Mouse (Mus musculus): ENCODE data around the gene B3gat2. TPM values are rescaled to one million over a fixed set of nuclear protein-coding genes. Genes with fewer than 3 reads are reported as not detected.
A peak's percentile ranks its signal among the peaks of the same experiment; 100 is the strongest.

The B3gat2 gene
- polyA plus RNA-seq, 1 experiment from 2014 or later = 0.55 TPM

GRCm38 (mm10) chr1:23762782-23763630 lies 1.5 kb downstream of the B3gat2 start:
- peak; percentile 84 for ATAC-seq (ENCODE audit: insufficient number of reproducible peaks, insufficient read depth, low FRiP score, low TSS enrichment, low read depth)
- 1% methylated on average over 64 of the region's 65 CpGs for WGBS
- Histone ChIP-seq H3K9me3 (no peaks in the 10 kb centered on the region), H3K27me3 (peaks cover 61% of the 10 kb centered on the region), H3K4me3 (replicated peaks) (peak overlapping the region; percentile 53), H3K27ac (no peak overlapping the region), H3K4me2 (peak overlapping the region; percentile 96), H3K4me1 (replicated peaks) (peaks cover 30% of the 10 kb centered on the region), H3K36me3 (no peaks in the 10 kb centered on the region), H3K9ac (replicated peaks) (peak overlapping the region; percentile 27; the same call in 1 of the 2 replicates)

GRCm38 (mm10) chr1:23763726-23764125 lies 2.2 kb downstream of the B3gat2 start:
- peaks cover 30% of the 10 kb centered on the region for H3K4me1 ChIP-seq (replicated peaks)
- no peak overlapping the region for H3K27ac ChIP-seq
- H3K27me3 ChIP-seq = peaks cover 59% of the 10 kb centered on the region
- whole genome bisulfite sequencing = 4% methylated on average over 7 of the region's 7 CpGs
- peak; percentile 32; the same call in 1 of the 2 replicates for ATAC-seq (ENCODE audit: insufficient number of reproducible peaks, insufficient read depth, low FRiP score, low TSS enrichment, low read depth)
- H3K4me3 ChIP-seq (replicated peaks) = peak overlapping the region; percentile 53; the same call in 1 of the 2 replicates
- no peak overlapping the region for H3K9ac ChIP-seq (replicated peaks)
- H3K9me3 ChIP-seq = no peaks in the 10 kb centered on the region
- H3K36me3 ChIP-seq = no peaks in the 10 kb centered on the region
- H3K4me2 ChIP-seq = peak overlapping the region; percentile 96

GRCm38 (mm10) chr1:23764710-23765109 lies 3.2 kb downstream of the B3gat2 start:
- 68% methylated on average over 4 of the region's 4 CpGs for WGBS
- Histone ChIP-seq H3K4me2 (no peak overlapping the region), H3K27me3 (peaks cover 52% of the 10 kb centered on the region), H3K9ac (replicated peaks) (no peak overlapping the region), H3K27ac (no peak overlapping the region), H3K4me1 (replicated peaks) (peaks cover 30% of the 10 kb centered on the region), H3K4me3 (replicated peaks) (no peak overlapping the region), H3K9me3 (no peaks in the 10 kb centered on the region), H3K36me3 (no peaks in the 10 kb centered on the region)
- no peak for ATAC-seq (ENCODE audit: insufficient number of reproducible peaks, insufficient read depth, low FRiP score, low TSS enrichment, low read depth)

- ATAC-seq (ENCODE audit: insufficient number of reproducible peaks, insufficient read depth, low FRiP score, low TSS enrichment, low read depth) = no peak
- no peaks in the 10 kb centered on the region for H3K27me3 ChIP-seq
- H3K4me3 ChIP-seq (replicated peaks) = no peak overlapping the region
- H3K4me1 ChIP-seq (replicated peaks) = no peaks in the 10 kb centered on the region
- H3K9ac ChIP-seq (replicated peaks) = no peak overlapping the region
- H3K27ac ChIP-seq = no peak overlapping the region
- 63% methylated on average over 3 of the region's 3 CpGs for WGBS
- no peak overlapping the region for H3K4me2 ChIP-seq
- H3K36me3 ChIP-seq = no peaks in the 10 kb centered on the region
- no peaks in the 10 kb centered on the region for H3K9me3 ChIP-seq
Observed at GRCm38 (mm10) chr1:23773039-23773438, 11.5 kb downstream of the B3gat2 start.

- H3K4me3 ChIP-seq (replicated peaks) = no peak overlapping the region
- ATAC-seq (ENCODE audit: insufficient number of reproducible peaks, insufficient read depth, low FRiP score, low TSS enrichment, low read depth) = peak; percentile 52; the same call in 1 of the 2 replicates
- 0 out of 2 replicates have a peak, but pooled peaks cover 7% of the 10 kb centered on the region for H3K27me3 ChIP-seq
- no peak overlapping the region for H3K27ac ChIP-seq
- H3K36me3 ChIP-seq = no peaks in the 10 kb centered on the region
- no peak overlapping the region for H3K4me2 ChIP-seq
- 45% methylated on average over 11 of the region's 11 CpGs for WGBS
- no peaks in the 10 kb centered on the region for H3K4me1 ChIP-seq (replicated peaks)
- H3K9ac ChIP-seq (replicated peaks) = no peak overlapping the region
- H3K9me3 ChIP-seq = no peaks in the 10 kb centered on the region
Observed at GRCm38 (mm10) chr1:23792737-23793533, 31.4 kb downstream of the B3gat2 start.

- 85% methylated on average over 9 of the region's 9 CpGs for WGBS
- Histone ChIP-seq H3K27me3 (0 out of 2 replicates have a peak, but pooled peaks cover 7% of the 10 kb centered on the region), H3K9ac (replicated peaks) (no peak overlapping the region), H3K36me3 (no peaks in the 10 kb centered on the region), H3K27ac (no peak overlapping the region), H3K4me2 (no peak overlapping the region), H3K4me3 (replicated peaks) (no peak overlapping the region), H3K4me1 (replicated peaks) (no peaks in the 10 kb centered on the region), H3K9me3 (no peaks in the 10 kb centered on the region)
- ATAC-seq (ENCODE audit: insufficient number of reproducible peaks, insufficient read depth, low FRiP score, low TSS enrichment, low read depth) = no peak
Observed at GRCm38 (mm10) chr1:23798306-23798705, 36.8 kb downstream of the B3gat2 start.

GRCm38 (mm10) chr1:23821615-23822014 lies 60.1 kb downstream of the B3gat2 start:
- Histone ChIP-seq H3K4me1 (replicated peaks) (no peaks in the 10 kb centered on the region), H3K4me2 (no peak overlapping the region), H3K36me3 (no peaks in the 10 kb centered on the region), H3K9me3 (no peaks in the 10 kb centered on the region), H3K4me3 (replicated peaks) (no peak overlapping the region), H3K27ac (no peak overlapping the region), H3K27me3 (no peaks in the 10 kb centered on the region), H3K9ac (replicated peaks) (no peak overlapping the region)
- 60% methylated on average over 5 of the region's 5 CpGs for WGBS
- ATAC-seq (ENCODE audit: insufficient number of reproducible peaks, insufficient read depth, low FRiP score, low TSS enrichment, low read depth) = no peak

- no peaks in the 10 kb centered on the region for H3K27me3 ChIP-seq
- H3K4me3 ChIP-seq (replicated peaks) = no peak overlapping the region
- no peak overlapping the region for H3K27ac ChIP-seq
- no peaks in the 10 kb centered on the region for H3K4me1 ChIP-seq (replicated peaks)
- no peaks in the 10 kb centered on the region for H3K9me3 ChIP-seq
- peak; percentile 61 for ATAC-seq (ENCODE audit: insufficient number of reproducible peaks, insufficient read depth, low FRiP score, low TSS enrichment, low read depth)
- no peak overlapping the region for H3K9ac ChIP-seq (replicated peaks)
- H3K4me2 ChIP-seq = no peak overlapping the region
- H3K36me3 ChIP-seq = no peaks in the 10 kb centered on the region
- WGBS = 44% methylated on average over 13 of the region's 13 CpGs
Observed at GRCm38 (mm10) chr1:23826887-23827758, 65.6 kb downstream of the B3gat2 start.

GRCm38 (mm10) chr1:23834246-23834645 lies 72.7 kb downstream of the B3gat2 start:
- no peak for ATAC-seq (ENCODE audit: insufficient number of reproducible peaks, insufficient read depth, low FRiP score, low TSS enrichment, low read depth)
- no peak overlapping the region for H3K4me2 ChIP-seq

GRCm38 (mm10) chr1:23834819-23835218 lies 73.3 kb downstream of the B3gat2 start:
- no peak overlapping the region for H3K4me2 ChIP-seq
- H3K9me3 ChIP-seq = no peaks in the 10 kb centered on the region
- no peak overlapping the region for H3K27ac ChIP-seq
- no peak for ATAC-seq (ENCODE audit: insufficient number of reproducible peaks, insufficient read depth, low FRiP score, low TSS enrichment, low read depth)
- no peaks in the 10 kb centered on the region for H3K36me3 ChIP-seq
- H3K4me1 ChIP-seq (replicated peaks) = no peaks in the 10 kb centered on the region
- 62% methylated on average over 9 of the region's 9 CpGs for WGBS
- no peak overlapping the region for H3K9ac ChIP-seq (replicated peaks)
- no peak overlapping the region for H3K4me3 ChIP-seq (replicated peaks)
- H3K27me3 ChIP-seq = no peaks in the 10 kb centered on the region

More at GRCm38 (mm10) chr1:23834246-23834645, 72.7 kb downstream of the B3gat2 start:
- Histone ChIP-seq H3K27ac (no peak overlapping the region), H3K4me1 (replicated peaks) (no peaks in the 10 kb centered on the region), H3K27me3 (no peaks in the 10 kb centered on the region), H3K4me3 (replicated peaks) (no peak overlapping the region), H3K36me3 (no peaks in the 10 kb centered on the region), H3K9me3 (no peaks in the 10 kb centered on the region), H3K9ac (replicated peaks) (no peak overlapping the region)
- 76% methylated on average over 7 of the region's 7 CpGs for WGBS
